Mouse (Mus musculus) cerebellum, adult 18-20 months (tissue): ENCODE results near the gene Plxna4.

Source experiments
- DNase-seq, 2 experiments: peaks; one replicate each; pipeline ENCODE4 v3.0.0; 2021

Gene Plxna4

GRCm38 (mm10) chr6:32144771-32145170 lies 443.2 kb downstream of the Plxna4 start:
- DNase-seq: no peak

GRCm38 (mm10) chr6:32139537-32139936 lies 448.5 kb downstream of the Plxna4 start:
- DNase-seq: no peak

- DNase-seq: no peak
Observed at GRCm38 (mm10) chr6:32126914-32127313, 461.1 kb downstream of the Plxna4 start.

GRCm38 (mm10) chr6:32122584-32123265 lies 465.3 kb downstream of the Plxna4 start:
- DNase-seq: no peak

- DNase-seq: no peak
Observed at GRCm38 (mm10) chr6:32120931-32121330, 467.1 kb downstream of the Plxna4 start.

- DNase-seq: no peak
Observed at GRCm38 (mm10) chr6:32109207-32109606, 478.8 kb downstream of the Plxna4 start.

- no peak for DNase-seq
Observed at GRCm38 (mm10) chr6:32105547-32106275, 482.3 kb downstream of the Plxna4 start.
